Mouse (Mus musculus) heart, adult 9 months (tissue): ENCODE measurements around the gene Gm20422.

Experiments used
- DNase-seq, 2 experiments: peaks; one replicate each; pipeline ENCODE4 v3.0.0; 2022; ENCODE audit warnings: low spot score in 2 of 2

Gm20422 gene

DNA sequence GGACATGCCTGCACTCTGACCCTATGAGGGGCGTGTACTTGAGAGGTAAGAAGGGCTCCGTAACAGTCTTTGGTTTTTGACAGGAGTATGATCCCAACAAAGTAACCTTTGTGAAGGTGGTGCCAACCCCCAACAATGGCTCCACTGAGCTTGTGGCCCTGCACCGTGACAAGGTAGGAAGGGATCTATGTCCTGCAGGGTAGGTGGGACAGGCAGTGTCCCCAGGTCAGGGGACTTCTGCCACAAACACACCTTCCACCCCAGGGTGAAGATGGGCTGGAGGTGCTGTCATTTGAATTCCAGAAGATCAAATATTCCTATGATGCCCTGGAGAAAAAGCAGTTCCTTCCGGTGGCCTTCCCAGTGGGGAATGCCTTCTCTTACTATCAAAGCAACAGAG, 19.0 kb upstream of the Gm20422 start:
- DNase-seq: no peak

DNA sequence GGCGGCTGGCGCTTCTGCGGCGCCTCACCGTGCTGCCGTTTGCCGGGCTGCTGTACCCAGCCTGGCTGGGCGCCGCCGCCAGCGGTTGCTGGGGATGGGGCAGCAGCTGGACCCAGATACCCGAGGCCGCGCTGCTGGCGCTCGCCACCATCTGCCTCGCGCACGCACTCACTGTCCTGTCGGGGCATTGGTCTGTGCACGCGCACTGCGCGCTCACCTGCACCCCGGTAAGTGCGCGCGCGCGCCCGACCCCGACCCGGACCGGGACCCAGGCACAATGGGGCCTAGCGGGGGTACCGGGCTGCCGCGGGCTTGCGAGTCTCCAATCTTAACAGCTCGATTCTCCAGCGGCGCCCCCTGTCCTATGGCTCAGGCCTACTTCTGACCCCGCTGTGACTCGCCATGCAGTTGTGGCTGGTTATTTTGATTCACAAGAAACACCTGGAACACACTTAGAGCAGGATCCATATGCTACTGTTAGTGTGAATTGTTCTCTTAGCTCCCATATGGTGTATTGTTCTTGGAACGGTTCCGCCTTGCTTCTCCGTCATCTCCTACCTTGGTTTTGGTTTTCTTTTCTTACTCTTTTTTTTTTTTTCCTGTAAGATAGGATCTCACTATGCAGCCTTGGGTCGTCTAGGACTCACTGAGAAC, 16.9 kb upstream of the Gm20422 start:
- DNase-seq: no peak

DNA sequence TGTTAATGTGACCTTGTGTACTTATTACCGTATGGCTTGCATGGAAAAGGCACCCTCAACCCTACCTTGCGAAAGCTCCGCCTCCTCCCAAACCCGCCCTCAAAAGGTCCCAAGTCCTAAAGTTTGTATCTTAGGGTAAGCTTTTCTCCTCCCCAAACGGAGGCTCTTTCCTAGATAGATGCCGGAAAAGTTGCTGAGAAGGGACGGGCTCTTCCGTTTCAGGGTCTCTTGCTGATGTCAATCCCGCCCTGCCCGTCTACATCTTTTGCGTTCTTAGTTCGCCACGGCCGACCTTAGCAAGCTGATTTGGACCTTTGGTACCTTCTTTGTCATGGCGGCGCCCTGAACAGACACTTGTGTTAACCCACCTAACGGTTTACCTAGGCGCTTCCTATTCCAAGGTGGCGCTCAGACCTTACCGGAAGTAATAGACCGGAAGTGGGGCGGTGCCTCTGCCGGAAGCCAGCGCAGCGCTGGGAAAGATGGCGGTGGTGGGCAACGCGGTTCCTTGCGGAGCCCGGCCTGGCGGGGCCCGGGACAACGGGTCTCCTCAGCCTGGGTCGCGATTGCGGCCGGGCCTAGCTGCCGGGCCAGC, 16.2 kb upstream of the Gm20422 start, which contains the start of the genes Atp13a1 and Zfp866:
TSS of gene Atp13a1 (plus strand) at position 391 of the 595 bp plus-strand sequence.
TSS of gene Zfp866 (minus strand) at position 406 of the 595 bp plus-strand sequence.
- peak; percentile 83 to 88 for DNase-seq

DNA sequence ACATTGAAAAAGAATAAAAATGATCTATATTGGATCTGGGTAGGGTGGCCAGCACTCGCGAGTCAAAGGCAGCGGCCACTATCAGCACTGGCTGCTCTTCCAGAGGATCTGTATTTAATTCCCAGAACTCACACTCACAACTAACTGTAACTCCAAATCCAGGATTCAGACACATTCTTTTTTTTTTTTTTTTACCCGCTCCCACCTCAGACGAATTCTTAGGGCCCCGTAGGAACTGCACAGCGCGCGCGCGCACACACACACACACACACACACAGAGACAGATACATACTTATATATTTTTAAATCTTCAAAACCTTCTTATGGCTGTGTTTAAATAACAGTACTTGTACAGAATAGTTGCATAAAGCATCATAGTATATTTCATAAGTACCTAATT, 15.7 kb upstream of the Gm20422 start:
- no peak for DNase-seq

DNA sequence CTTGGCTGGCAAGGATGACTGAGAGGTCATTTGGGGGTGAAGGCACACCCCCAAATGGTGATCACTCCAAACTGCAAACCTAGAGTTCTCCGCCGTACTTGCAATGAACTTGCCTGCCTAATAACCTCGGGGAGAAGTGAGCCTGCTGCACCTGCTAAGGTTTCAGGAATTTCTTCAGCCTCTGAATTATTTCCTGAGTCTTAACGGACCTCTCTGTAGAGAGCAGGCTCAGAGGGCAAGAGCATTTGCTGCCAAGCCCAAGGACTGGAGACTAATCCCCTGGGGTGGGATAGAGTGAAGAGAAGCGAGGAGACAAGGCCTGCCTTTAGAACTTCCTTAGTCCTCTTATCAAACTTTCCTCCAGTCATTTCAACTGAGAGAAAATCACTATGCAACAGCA, 15.0 kb upstream of the Gm20422 start:
- no peak for DNase-seq

DNA sequence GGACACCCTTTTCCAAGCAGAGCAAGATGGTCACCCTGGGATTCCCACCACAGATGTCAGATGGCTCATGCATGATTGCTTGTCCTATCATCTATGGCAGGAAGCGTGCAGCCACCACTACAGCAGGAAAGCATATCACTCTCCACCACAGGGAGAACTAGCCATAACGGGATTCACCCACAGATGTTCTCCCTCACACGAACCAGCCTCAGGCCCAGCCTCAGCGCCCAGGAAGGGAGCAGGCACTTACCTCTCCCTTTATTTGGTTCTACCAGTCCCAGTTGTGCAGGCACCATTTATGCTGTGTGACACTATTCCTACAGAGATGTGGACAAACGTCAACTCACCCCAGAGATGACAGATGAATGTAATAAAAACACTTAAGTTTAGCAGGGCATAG, 14.4 kb upstream of the Gm20422 start:
- DNase-seq: no peak

DNA sequence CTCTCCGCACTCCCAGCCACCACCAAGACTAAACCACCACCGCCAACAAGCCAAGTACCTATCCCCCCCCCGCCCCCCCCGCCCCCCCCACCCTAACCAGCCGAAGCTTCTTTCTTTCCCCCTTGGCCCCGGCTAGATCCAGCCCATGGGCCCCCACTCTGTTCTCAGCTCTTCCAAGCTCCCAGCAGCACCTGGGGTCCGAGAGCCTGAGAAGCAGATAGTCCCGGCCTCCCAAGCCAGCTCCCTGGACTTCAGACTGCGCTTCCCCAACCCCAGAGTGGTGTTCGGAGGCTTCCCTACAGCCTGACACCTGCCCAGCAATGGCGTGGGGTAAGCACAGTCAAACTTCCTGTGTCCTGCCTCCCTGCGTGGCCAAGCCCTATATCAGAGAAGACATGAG, 2.4 kb upstream of the Gm20422 start:
- no peak for DNase-seq

DNA sequence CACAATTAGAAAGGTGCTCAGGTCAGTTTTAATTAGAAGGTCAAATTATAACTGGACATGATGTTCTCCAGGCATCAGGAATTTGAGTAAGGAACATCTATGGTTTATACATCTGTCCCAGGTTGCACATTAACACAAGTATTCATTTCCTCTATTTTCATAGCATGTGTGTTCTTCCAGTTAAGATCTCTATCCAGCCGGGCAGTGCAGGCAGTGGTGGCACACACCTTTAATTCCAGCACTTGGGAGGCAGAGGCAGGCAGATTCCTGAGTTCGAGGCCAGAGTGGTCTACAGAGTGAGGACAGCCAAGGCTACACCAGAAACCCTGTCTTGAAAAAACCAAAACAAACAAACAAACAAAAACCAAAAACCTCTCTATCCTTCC, 456 bp upstream of the Gm20422 start:
- DNase-seq: no peak

DNA sequence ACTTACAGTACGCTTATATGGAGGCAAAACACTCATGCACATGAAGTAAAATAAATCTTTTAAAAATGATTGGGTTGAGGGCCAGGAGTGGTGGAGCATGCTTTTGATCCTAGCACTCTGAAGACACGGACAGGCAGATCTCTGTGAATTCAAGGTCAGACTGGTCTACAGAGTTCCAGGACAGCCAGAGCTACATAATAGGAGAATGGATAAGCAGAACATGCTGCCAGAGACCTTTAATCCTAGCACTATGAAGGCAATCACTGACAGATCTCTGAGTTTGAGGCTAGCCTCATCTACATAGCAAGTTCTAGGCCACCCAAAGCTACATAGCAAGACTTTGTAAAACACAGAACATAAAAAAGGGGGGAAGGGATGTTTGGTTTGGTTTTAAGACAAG, 2.6 kb downstream of the Gm20422 start:
- no peak for DNase-seq

DNA sequence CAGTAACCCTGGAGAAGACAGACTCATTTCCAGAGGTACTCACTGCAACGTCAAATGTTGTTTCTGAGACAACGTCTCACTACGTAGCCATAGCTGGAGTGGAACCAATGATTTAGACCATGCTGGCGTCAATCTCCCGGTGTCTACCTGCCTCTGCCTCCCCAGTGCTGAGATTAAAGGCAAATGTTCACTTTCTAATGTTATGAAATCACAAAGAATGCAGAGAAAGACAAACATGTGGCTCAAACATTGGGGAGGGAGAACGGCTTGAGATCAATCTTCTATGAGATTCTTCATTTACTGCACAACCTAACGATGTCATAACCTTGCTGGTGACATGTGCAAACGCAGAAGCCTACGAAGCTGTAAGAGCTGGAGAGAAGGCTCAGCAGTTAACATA, 3.5 kb downstream of the Gm20422 start:
- no peak for DNase-seq

DNA sequence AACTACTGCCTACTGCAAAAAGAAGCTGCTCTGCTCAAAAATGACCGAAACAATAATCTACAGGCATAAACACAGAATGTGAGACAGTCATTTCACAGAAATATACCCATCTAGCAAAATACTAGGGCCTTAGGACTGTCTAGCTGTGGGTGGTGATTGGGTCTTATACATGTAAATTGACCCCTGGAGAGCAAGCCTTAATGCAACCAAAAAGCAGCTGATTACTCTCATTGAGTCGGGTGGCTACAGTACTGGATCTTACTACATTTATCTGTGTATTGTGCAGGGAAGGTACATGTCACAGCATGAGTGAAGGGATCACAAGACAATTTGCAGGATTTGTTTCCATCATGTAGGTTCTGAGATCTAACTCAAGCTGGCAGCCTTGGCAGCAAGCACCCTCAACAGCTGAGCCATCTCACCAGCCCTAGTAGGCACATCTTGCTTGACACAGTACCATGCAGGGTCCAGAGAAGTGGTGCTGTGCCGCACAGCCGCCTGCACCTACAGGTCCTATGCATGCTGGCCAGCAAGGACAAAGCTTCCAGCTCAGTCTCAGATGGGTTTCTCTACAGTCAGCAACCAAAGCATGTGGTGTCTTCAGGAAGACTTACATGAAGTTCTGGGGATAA, 12.8 kb downstream of the Gm20422 start:
- DNase-seq: no peak

DNA sequence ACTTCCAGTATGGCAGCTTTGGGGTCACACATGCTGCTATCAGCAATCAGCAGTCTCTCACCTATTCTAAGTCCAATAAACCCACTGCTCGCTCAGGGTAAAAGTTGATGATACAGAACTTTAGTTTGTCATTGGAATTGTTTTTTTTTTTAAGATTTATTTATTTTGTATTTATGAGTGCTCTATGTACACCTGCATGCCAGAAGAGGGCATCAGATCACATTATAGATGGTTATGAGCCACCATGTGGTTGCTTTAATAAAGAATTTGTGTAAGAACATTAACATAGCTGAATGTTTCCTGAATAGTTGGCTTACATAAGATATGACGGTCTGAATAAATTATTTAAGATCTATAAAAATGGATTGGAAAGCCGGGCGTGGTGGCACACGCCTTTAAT, 16.4 kb downstream of the Gm20422 start:
- no peak for DNase-seq

DNA sequence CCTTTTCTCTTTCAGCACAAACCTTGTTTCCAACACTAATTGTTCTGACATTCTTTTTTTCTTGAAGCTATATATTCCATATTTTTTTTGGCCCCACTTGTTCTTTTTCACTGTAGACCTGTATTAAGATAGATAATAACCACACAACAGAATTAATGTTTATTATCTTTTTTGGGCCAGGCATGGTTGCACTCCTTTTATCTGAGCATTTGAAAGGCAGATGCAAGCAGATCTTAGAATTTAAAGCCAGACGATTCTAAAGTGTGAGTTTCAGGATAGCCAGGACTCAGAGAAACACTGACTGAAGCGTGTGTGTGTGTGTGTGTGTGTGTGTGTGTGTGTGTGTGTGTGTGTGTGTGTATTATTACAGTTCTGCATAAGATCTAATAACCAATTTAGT, 22.2 kb downstream of the Gm20422 start:
- no peak for DNase-seq

DNA sequence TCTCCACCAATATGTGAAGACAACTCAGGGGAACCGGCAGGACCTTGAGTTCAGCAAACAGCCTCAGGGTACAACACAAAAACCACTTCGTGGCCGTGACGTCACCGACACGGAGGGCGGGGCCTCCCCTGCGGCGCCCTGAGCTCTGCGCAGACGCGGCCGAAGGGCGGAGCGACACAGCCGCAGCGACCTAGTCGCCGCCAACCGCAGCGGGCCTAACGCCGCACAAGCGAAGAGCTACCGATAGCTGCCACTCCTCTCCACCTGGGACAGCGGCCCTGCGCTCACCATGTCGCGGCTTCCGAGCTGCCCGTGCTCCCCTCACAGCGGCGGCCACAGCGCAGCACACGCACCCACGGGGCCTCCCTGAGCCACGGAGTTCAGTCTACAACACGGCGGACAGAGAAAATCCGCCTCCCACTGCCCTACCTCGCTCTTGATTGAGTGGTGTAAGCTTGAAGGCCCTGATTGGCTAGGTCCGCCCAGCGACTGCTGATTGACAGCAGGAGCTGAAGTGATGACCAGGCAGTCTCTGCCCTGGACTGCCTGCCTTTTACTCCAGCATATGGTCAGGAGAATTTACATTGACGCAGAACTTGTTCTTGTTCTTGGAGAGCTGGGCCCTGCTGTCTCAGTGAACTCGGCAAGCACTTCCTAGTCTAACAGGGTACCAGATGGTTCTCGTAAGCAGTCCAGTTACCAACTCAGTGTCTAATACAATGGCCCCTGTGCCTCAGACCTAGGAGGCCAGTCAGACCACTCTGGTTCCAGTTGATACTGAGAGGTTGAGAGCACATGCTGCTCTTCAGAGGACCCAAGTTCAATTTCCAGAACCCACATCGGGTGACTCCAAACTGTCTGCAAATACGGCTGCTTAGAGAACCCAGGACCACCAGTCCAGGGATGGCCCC, 24.9 kb downstream of the Gm20422 start, which contains the start of gene Zfp963:
TSS of gene Zfp963 (minus strand) at position 427 of the 911 bp plus-strand sequence.
- peak; percentile 95 to 97 for DNase-seq

DNA sequence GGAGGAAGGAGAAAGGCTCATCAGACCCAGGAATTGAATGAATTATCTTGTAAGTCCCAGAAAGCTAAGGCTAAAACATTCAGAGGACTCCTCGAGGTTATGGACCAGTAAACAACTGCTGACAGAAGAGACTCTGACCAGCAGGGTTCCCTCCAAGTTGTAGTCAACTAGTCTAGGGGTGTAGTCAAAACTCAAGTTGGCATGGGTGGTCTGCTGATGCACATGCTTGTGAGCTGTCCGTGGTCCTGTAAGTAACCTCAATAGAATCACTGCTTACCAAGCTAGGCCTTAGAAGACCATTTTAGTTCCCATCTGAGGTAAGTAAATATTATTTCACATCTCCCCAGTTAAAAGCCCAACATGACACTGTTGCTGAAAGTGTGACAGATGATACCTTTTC, 33.5 kb downstream of the Gm20422 start:
- no peak for DNase-seq

DNA sequence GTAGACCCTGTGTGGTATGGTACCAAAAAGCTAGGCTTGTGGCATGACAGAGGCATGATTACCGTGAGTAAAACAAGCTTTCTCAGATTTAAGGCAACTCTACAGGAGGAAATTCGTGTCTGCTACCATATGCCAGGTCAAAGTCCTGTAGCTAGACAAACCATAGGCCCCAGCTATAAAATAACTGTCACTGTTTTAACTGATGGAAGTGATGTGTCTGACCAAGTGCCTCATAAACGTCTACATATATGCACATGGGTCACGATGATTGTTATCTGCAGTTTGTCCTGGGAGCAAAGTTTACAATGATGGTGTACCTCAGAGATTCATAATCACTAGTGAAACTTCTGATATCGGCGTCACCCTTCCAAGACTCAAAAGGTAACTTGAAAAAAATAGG, 33.9 kb downstream of the Gm20422 start:
- no peak for DNase-seq

DNA sequence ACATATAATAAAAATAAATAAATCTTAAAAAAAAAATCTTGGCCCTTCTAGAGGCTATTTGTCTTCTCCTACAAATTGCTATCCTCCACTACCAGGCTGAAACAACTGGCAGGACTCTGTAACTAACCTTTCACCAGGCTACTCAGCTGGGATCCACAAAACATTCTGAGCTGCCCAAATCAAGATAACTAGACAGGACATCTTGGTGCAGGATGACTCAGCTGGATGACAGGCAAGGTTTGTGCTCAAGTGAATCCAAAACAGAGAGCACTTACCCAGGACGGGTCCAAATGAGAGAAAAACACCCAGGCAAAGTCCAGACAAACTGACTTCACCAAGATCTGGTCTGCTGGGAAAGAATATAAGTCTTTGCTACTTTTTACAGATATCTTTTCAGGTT, 39.2 kb downstream of the Gm20422 start:
- DNase-seq: no peak

DNA sequence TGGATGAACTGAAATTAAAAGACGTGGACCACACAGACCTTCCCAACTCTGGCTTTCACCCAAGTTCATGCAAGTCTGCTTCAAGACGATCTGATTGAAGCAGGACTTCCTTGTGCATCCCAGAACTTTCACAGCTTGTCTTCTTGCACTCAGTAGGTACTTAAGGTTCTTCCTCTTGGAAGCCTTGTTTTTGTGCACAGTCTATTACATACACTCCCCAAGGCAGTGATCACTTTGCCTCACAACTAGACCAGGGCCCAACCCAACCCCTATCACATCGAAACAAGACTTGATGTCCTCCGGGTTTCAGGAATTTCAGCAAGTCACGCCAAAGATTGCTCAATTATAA, 57.5 kb downstream of the Gm20422 start:
- DNase-seq: no peak

DNA sequence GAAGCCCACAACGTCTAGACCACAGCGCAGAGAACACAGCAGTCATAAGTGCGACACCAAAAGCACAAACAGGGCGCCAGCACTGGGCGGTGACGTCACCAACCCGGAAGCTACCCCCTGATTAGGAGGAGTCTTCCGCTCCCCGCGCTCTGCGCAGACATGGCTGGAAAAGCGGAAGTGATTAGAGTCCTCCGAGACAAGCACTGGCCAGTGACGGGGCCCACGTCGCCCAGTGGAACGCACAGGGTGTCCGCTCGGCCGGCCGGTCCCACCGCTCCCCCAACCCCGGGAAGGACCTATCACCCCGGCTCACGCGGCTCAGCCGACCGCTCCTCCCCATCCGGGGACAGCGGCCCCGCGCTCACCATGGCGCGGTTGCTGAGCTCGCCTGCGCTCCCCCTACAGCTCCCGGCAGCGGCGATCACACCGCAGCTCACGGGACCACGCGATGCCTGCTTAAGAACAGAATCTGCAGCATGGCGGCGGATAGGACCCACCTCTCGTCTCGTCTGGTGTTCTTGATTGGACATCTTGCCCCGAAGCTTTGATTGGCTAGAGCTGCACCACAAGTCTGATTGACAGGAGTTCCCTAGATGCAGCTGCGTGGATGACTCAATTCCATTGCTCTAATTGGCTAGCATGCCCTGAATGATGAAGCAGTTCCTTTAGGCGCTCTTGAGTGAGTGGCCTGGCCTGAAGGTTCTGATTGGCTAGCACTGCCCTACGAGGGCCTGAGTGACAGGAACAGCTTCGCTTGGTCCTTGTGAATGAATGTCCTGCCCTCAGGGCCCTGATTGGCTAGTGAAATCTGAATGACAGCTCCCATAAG, 58.1 kb downstream of the Gm20422 start:
- peak; percentile 99 to 100 for DNase-seq

DNA sequence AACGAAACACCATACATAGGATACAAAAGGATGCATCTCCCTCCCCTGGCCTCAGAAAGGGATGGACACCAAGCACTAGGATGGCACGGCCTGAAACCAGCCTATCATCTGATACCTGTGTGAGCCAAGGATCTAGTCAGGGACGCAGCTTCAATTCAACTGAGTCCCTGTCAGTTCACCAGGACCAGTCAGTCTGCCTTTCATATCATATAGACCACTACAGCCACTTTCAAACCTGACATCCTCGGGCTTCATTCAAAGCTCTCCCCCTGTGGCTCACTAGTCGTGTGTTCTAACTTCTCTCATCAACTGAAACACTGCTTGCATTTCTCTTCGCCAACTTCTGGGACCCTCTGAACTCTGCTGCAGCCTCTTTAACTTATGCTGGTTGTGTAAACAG, 59.3 kb downstream of the Gm20422 start:
- DNase-seq: no peak

DNA sequence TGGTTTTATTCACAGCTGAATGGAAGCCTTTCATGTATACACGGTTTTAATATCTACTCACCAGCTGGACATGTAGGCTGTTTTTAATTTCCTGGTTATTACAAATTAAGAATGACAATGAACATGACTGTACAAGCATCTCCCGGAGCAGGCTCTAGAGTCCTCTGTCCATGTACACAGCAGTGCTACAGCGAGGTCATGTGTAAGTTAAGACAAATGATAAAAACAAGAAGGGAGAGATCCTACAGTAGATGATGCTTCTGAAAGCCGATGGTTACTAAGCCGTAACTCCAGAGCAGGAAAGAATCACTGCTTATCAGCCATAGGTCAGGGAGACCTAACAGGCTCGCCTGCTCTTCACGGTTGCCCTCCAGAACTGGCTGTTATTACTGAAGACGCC, 61.2 kb downstream of the Gm20422 start:
- no peak for DNase-seq
